Mouse (Mus musculus): ENCODE measurements at regions not wholly inside any gene's neighbourhood (a gene's known extent, or its start where the extent isn't known, plus 50 kb on each side); places are given as distances from the start of the nearest gene placed in this dataset.

- no peak for DNase-seq (ENCODE audit: low spot score)
These were observed 91.5 kb upstream of the 2210010C04Rik start for GRCm38 (mm10) chr6:41126855-41127254.

GRCm38 (mm10) chr6:41121641-41122040 lies 86.3 kb upstream of the 2210010C04Rik start:
- DNase-seq (ENCODE audit: low spot score): no peak

DNA sequence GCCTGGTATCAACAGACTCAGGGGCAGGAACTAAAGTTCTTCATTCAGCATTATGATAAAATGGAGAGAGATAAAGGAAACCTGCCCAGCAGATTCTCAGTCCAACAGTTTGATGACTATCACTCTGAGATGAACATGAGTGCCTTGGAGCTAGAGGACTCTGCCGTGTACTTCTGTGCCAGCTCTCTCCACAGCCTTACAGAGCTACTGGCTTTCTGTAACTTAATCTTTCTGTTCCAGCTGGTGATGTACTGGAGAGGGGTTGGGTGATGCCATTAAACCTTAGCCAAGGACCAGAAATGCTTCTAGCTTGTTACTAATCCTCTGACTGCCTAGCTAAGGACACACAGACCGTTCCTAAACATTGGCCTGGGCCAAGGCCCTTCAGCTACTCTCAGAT lies 83.9 kb upstream of the 2210010C04Rik start:
- no peak for DNase-seq (ENCODE audit: low spot score)

GRCm38 (mm10) chr6:41118201-41118976 lies 83.1 kb upstream of the 2210010C04Rik start:
- DNase-seq (ENCODE audit: low spot score): peak; percentile 44

DNA sequence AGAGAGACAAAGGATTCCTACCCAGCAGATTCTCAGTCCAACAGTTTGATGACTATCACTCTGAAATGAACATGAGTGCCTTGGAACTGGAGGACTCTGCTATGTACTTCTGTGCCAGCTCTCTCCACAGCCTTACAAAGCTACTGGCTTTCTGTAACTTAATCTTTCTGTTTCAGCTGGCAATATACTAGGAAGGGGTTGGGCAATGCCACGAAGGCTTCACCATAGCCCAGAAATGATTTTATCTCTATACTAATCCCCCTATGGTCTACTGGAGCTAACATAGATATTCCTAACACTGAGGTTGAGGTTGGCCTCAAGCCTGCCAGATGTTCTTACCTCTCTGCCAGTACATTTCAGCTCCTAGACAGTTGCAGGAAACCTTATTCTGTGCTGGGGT lies 78.6 kb upstream of the 2210010C04Rik start:
- no peak for DNase-seq (ENCODE audit: low spot score)

DNA sequence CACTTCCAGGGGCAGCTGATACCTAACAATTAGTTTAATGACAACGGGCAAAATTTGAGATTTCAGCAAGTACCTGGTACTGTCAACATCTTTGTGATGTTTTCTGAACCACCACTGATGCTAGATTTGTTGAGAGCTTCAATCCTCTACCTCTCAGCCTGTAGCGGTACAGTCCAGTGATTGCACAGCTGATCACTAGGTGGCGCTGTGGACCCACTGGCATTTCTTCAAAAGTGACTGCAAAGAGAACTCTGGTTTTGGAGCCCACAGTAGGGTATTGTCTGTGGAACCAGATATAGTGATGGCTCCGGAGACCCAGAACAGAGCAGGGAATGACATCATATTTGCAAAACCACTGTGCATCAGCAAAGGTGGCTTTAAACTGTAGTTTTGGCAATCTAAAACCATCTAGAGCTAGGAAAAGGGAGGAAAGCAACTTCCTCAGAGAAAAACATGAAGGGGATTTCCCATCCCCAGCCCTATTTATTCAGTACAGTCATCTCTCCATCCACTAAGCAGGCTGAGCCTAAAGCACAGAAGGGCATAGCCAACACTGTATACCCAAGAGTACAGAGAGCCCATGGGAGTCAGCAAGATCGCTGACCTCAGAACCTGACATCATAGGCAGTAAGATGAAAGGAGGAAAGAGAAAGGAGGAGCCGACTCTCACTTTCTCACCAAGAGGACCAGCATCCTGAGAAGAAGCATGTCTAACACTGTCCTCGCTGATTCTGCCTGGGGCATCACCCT lies 77.7 kb upstream of the 2210010C04Rik start:
- peak; percentile 35 for DNase-seq (ENCODE audit: low spot score)

GRCm38 (mm10) chr6:41111829-41112228 lies 76.5 kb upstream of the 2210010C04Rik start:
- DNase-seq (ENCODE audit: low spot score): no peak

- DNase-seq (ENCODE audit: low spot score): no peak
These were observed 73.6 kb upstream of the 2210010C04Rik start for GRCm38 (mm10) chr6:41108897-41109296.

GRCm38 (mm10) chr6:41103689-41104400 lies 68.5 kb upstream of the 2210010C04Rik start:
- no peak for DNase-seq (ENCODE audit: low spot score)

DNA sequence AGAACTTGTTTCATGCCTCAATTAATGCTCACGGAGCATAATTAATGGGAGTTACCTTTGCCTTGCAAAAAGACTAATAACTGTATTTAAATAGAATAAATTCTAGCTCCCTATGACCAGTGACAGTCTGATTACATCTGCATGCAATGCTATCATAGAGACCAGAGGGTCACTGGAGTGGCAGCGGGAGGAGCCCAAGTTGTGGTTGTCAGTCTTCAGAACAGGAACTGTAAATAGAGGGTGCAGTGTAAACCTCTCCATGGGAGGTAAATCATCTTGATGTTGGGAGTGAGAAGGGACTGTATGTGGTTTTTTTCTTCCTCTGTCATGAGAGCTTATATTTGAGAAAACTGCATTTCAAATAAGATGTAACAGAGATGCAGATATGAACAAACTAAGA lies 66.7 kb upstream of the 2210010C04Rik start:
- DNase-seq (ENCODE audit: low spot score): no peak

DNA sequence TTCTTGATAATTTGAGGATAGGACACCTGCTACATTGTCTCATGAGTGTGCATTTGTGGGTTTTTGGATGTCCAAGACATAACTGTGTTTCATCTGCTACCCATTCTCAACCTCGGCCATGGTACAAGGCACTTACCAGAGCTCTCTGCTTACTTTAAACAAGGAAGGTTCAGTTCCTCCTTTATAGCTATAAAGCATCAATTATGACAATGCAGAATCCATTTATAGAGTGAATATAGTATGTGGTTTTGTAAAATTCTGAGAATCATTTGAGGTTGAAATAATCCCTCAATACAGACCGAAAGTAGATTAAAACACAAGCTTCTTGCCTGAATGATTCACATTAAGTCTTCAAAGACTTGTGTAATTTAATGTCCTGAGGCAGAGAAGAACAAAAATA lies 64.9 kb upstream of the 2210010C04Rik start:
- no peak for DNase-seq (ENCODE audit: low spot score)

DNA sequence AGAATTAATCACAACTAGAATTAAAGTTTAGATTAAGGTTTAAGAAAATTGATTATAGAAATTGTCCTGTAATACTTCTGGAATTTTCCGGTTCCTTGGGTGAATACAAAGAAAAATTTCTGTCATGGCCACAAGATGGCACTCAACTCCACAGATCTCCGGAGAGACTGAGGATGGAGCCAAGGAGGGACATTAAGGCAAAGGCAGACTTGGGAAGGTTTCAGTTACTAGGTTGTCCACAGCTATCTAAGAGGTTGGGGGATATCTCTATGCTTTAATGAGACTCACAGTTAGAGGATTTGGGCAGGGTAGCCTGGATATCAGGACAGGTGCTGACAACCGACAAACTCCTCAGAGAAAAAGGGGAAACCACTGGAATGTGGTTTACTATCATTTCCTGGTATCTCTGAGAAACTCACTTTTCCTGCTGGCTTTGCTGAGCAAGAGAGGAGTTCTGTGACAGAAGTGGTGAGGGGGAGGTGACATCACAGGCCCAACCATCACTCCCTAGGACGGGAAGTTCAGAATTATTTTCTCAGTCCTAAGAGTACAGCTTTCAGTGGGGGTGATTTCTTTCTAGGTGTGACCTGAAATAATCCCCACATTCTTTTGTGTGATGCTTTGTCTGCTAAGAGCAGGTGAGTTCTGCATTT lies 56.0 kb upstream of the 2210010C04Rik start:
- DNase-seq (ENCODE audit: low spot score): no peak

Measured in layer of hippocampus, adult 9-10 months (tissue).